Mouse (Mus musculus) NIH3T3 (cell line): ENCODE data around the gene Sars.

ENCODE experiments used
- DNase-seq: peaks from one replicate; pipeline ENCODE4 v3.0.0-alpha.2; 2012; ENCODE audit warnings: low read depth

The Sars gene

GRCm38 (mm10) chr3:108424944-108425623 lies 19.9 kb downstream of the Sars start:
- DNase-seq = peak; percentile 64

GRCm38 (mm10) chr3:108423844-108424801 lies 20.9 kb downstream of the Sars start:
- DNase-seq = peak; percentile 57

DNA sequence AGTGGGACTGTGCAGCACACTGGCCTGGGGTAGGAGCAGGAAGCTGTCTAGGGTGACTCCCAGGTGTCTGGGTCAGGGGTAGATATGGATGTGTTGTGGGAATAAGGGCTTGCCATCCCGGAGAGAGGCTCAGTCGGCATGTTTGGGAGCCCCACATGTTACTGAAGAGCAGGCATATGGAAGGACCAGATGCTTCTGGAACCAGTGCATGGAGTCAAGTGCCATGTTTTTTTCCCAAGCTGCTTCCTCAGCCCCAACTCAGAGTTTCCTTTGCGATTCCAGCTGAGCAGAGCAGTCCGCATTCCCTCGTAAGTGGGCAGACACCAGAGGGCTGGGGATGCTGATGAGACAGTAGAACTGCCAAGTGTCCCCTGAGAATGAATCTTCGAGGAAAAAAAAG lies 22.0 kb downstream of the Sars start:
- no peak for DNase-seq

GRCm38 (mm10) chr3:108415831-108416223 lies 29.2 kb downstream of the Sars start:
- no peak for DNase-seq

DNA sequence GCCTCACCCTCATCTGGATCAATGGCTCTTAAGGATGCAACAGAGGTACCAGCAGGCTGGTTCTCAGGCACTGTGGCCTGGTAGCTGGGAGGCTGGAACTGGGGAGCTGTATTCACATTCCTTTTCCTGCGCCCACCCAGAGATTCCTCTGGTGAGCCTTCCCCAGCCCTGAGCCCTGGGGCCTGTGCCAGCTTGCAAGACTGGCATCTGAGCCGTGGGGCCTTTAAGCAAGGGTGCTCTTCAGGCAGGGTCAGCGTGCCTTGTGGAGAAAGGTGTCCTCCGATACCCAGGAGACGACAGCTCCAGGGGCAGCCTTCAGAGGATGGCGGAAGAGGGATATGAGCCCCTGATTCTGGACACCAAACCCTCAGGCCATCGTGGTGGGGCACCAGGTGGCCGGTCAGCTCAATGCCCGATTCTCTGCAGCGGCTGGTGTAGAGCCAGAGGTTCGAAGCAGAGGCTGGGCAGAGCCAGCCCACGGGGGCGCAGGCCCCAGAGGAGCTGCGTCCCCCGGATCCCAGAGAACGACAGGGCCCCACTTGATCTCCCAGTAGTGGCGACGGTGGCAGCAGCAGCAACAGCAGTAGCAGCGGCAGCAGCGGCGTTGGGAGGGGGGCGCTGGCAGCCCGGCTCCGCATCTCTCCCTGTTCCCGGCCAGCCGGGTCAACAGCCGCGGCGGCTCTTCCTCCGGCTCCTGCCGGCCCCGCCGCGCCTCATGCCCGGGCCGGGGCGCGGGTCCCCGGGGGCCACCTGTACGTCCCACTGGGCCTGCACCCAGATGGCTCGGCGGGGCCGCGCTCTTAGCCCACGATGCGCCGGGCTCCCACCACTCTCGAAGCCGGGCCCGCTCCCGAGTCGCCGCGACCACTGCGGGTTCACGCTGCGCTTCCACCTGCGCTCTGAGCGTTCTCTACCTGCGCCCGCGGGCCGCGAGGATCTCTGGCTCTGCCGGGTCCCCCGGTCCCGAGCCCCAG lies 29.9 kb downstream of the Sars start, which contains the start of gene Celsr2:
Gene Celsr2, minus strand, starts transcription at position 696 of the 974 bp plus-strand sequence.
- DNase-seq = no peak

DNA sequence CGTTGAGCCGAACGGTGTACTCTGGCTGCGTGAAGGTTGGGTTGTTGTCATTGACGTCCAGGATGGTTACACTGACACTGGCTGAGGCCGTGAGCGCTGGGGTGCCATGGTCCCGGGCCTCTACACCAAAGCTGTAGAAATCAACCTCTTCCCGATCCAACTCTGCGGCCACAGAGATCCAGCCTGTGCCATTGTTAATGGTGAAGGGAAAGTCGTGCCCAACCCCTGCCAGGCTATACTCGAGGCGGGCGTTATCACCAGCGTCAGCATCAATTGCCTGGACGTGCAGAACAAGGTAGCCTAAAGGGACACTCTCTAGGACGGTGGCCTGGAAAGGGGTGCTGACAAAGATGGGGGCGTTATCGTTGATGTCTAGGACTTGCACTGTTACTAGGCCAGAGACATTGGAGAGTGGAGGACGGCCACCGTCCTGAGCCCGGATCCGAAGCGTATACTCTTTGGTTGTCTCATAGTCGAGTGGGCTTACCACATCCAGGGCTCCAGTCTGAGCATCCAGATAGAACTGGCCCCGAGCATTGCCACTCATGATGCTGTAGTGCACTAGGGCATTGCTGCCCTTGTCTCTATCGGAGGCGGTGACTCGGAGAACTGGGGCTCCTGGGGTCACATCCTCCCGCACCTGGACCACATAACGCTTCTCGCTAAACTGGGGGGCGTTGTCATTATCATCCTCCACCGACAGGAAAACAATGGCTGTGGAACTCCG lies 31.2 kb downstream of the Sars start:
- DNase-seq = no peak

GRCm38 (mm10) chr3:108411754-108412121 lies 33.3 kb downstream of the Sars start:
- DNase-seq = peak; percentile 68

- DNase-seq = peak; percentile 27
These were observed 33.8 kb downstream of the Sars start for GRCm38 (mm10) chr3:108411026-108411753.

DNA sequence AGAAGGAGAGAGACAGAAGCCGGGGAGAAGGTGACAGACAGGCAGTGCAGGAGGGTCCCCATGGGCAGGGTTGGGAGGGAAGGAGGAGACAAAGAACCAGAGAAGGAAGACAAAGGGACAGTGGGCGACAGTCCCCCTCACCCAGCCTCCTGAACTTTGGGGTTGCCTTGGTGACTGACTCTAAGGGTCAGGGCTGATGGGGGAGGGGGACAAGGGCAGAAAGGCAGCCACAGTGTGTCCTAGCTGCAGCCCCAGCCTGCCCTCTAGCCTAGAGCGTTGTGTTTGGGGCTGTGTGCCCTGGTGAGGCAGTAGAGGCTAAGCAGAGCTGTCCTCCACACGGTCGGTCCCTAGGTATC lies 34.7 kb downstream of the Sars start:
- DNase-seq = no peak

DNA sequence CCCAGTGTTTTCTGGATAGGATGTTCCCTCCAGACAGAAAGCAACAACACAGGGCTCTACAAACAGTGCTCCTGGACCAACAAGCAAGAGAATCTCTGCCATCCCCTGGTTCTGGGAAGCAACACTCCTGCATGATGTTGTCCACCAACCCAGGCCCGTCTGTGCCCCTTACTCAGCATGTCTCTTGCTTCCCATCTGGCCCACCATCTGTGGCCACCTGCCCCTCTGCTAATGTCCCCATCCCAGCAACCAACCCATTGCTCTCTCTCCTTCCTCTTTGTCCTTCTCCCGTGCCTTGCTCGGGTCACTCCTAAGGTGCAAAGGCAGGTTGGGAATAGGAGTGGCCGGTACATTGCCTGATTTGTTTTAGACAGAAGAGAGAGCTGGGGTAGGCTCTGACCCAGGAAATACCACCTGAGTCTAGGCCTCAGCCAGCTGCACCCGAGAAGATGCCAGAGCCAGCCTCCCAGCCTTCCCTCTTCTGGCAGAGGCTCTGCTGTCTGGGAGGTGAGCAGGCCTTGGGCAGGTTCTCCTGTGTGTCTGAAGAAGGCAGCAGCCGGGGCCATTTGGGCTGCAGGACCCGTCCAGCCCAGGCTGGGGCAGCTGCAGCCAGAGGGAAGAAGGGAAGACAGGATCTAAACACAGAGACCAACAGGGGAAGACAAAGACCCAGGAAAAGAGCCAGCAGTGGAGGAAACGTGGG lies 35.2 kb downstream of the Sars start:
- no peak for DNase-seq

- no peak for DNase-seq
These were observed 36.4 kb downstream of the Sars start for GRCm38 (mm10) chr3:108408517-108409008.

GRCm38 (mm10) chr3:108406306-108406885 lies 38.6 kb downstream of the Sars start:
- DNase-seq = no peak

DNA sequence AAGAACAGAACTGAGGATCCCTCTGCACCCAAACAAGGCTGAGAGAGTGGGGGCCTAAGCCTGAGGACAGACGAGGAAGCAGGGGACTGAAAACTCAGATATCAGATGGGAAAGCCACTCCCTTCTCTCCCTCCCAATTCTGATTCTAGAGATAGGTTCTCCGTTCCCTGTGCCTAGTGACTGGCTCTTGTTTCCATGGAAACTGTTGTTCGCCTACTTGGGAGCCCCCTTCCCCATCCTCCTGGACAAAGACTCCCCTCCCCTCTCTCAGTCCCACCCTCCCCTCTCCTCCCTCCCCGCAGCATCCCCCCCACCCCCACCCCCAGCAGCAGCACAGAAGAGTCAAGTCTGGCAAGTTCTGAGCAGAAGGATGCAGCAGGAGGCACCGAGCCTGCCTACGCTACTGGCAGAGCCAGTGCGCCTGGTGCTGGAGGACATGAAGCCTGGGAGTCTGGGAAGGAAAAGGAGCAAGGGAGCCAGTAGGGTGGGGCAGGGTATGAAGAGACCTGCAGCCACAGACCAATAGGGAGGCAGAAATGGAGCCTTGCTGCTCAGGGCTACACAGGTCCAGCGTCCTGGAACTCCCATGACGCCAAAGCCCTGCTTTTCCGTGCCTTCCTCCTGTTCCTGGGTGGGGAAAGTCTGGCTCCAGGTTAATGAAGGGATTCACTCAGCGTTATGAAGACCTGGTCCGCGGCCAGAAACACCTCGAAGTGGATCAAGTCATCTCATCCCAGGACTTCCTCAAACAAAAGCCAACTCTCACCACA lies 39.3 kb downstream of the Sars start:
- no peak for DNase-seq

DNA sequence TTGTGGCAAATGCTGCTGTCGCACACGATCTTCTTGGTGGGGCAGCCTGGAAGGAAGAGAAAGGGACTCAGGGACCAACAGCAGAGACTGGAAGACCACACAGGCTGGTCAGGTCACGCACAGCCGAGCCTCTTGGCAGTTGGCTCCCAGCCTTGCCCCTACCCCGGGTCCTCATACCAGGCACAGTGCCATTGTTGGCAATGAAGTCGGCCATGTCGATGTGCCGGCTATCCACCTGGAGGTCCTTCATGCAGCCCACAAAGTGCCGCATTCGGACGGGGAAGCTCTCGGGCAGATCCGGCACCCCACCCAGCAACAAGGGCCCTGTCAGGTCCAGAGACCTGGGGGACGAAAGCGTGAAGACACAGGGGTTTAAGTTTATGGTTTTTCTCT lies 42.5 kb downstream of the Sars start:
- no peak for DNase-seq

- peak; percentile 95 for DNase-seq
These were observed 43.1 kb downstream of the Sars start for GRCm38 (mm10) chr3:108401692-108402527.

DNA sequence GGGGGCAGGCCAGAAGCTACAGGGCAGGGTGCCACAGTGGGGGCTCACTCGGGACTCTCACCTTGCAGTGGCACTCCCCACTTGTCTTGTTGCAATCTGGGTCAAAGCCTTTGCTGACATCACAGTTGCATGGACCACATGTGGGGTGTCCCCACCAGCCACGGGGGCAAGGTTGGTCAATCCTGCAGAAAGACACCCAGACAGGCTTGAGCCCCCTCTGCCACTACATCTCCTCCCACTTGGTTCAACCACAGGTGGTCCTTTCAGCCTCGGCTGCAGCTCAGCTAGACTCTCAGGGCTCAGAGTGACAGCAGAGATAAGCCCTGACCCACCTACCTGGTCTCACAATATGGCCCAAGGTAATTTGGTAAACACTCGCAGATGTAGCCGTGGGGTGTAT lies 44.6 kb downstream of the Sars start:
- DNase-seq = no peak

DNA sequence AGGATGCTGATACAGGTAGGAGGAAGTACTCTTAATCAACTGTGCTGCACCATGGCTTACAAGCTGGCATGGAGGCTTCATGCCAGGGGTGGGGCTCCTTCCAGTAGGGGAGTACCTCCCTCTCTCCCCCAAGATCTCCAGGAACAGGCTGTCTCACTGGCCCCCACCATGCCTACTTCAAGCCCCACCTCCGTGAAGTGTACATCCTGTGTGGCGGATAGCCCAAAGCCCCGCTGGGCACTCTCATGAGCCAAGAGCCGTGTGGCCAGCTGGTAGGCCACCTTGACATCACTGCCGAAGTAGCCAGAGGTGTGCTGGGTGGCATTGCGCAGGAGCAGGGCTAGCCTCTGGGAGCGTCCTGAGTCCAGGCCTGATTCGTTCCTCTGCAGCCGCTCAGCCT lies 46.7 kb downstream of the Sars start:
- DNase-seq = no peak

DNA sequence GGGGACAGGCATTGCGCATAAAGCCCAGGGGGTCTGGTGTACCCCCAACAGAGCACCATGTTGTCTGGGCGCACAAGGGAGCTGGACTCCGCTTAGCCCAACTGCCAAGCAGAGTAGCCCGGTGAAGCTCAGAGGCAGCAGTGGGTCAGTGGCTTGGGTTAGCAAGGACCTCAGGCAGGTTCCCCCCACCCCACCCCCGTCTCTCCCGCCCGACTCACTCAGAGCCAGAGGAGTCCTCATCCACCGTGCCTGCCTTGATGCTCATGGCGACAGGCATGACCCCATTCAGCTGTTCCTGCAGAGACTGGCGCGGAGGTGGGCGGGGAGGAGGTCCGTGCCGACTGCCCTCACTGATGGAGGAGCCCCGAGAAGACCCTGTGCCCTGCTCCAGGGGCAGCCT lies 52.2 kb downstream of the Sars start:
- DNase-seq = no peak
